Mouse (Mus musculus): Measurements from ENCODE around the gene 1700037C18Rik. TPM values are rescaled to one million over a fixed set of nuclear protein-coding genes. Genes with fewer than 3 reads are reported as not detected.

1700037C18Rik gene
- polyA plus RNA-seq (2014; fragmentation: Nextera tagmentation; extraction: Ambion mirVana): 9.6 and 10.0 TPM in 2 replicates

DNA sequence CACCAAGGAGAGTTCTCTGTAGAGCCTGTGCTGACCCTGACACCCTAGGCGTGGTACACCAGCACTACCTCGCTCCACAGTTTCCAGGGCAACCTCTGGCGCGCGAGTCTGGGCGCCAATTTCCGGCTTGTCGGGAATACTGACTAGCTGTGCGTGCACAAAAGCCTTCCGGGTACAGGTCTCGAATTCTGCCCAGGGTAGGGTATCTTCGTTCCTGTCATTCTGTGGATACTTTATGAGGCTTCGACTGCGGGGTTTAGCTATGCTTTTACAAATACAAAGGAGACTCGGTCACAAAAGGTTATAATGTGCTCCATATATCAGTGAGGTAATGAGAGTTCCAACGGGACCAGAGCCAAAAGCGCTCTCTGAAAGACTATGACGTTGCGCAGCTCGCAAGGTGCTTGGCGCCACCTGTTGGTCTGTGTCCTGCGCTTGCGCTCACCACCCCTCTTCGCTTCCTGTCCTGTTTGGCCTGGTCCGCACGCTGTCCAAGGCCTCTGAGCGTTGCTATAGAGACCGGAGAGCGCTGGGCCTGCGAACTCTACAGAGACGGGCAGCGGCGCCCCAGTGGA is at the start of gene 1700037C18Rik, which contains the start of gene Cluap1:
1700037C18Rik (minus strand) TSS at position 153 of the 575 bp plus-strand sequence.
Cluap1 (plus strand) TSS at position 265 of the 575 bp plus-strand sequence.
- peak; percentile 97 for ATAC-seq
- Histone ChIP-seq H3K4me2 (ENCODE audit: low read length) (peak within 1 kb of the TSS; percentile 90), H3K36me3 (ENCODE audit: control insufficient read depth, insufficient read depth, low read length) (peaks cover 41% of the 10 kb centered on the region), H3K4me1 (ENCODE audit: control insufficient read depth, insufficient read depth, low read length) (0 out of 2 replicates have a peak, but pooled peaks cover 6% of the 10 kb centered on the region), H3K9me3 (replicated peaks; ENCODE audit: control insufficient read depth, low read length) (no peaks in the 10 kb centered on the region), H3K27ac (ENCODE audit: low read depth, low read length) (peak within 1 kb of the TSS; percentile 68), H3K4me3 (ENCODE audit: low read depth, low read length) (peak within 1 kb of the TSS; percentile 62), H3K27me3 (replicated peaks; ENCODE audit: control insufficient read depth, insufficient read depth, low read length) (no peaks in the 10 kb centered on the region), H3K9ac (ENCODE audit: low read length) (peak within 1 kb of the TSS; percentile 74)
- DNase-seq (ENCODE audit: low spot score): peak; percentile 96
- under 1% methylated on average over 33 of the region's 33 CpGs for WGBS

DNA sequence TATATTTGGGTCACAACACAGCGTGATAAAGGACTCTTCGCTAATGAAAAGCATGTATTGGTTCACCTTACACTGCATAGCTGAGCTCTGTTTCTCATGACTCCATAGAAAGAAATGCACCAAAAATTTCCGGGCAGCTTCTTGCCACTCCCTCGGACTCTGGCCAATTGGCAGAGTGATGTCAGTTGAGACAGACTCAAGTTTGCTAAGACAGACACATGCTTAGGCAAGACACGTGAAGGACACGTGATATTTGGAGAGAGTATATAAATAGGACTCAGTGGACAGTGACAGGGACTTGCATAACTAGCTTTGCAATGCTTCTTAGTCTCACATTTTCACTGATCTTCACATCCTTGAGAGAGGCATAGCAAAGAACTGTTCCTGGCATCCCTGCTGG is 47.9 kb upstream of the 1700037C18Rik start:
- WGBS: 91% methylated on average over 6 of the region's 6 CpGs
- Histone ChIP-seq H3K27ac (ENCODE audit: low read depth, low read length) (no peak overlapping the region), H3K4me3 (ENCODE audit: low read depth, low read length) (no peak overlapping the region), H3K36me3 (ENCODE audit: control insufficient read depth, insufficient read depth, low read length) (no peaks in the 10 kb centered on the region), H3K9me3 (replicated peaks; ENCODE audit: control insufficient read depth, low read length) (no peaks in the 10 kb centered on the region), H3K27me3 (replicated peaks; ENCODE audit: control insufficient read depth, insufficient read depth, low read length) (no peaks in the 10 kb centered on the region), H3K9ac (ENCODE audit: low read length) (no peak overlapping the region), H3K4me2 (ENCODE audit: low read length) (no peak overlapping the region), H3K4me1 (ENCODE audit: control insufficient read depth, insufficient read depth, low read length) (no peaks in the 10 kb centered on the region)
- ATAC-seq (no peak), DNase-seq (ENCODE audit: low spot score) (no peak)

DNA sequence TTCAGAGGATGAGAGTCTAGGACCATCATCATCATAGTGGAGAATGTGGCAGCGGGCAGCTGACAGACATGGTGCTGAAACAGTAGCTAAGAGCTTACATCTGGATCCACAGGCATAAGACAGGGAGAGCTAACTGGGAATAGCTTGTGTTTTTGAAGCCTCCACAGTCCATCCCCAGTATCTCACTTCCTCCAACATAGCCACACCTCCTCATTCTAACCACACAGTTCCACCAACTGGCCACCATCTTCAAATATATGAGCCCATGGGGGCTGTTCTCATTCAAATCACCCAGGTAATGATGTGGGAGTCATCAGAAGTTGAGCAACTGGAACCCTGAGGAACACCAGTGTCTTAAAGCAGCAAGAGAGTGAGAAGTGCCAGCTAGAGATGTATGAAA is 42.7 kb upstream of the 1700037C18Rik start:
- H3K4me1 ChIP-seq (ENCODE audit: control insufficient read depth, insufficient read depth, low read length): no peaks in the 10 kb centered on the region
- ATAC-seq: no peak
- H3K4me2 ChIP-seq (ENCODE audit: low read length): no peak overlapping the region
- WGBS: 91% methylated on average over 1 of the region's 1 CpGs
- no peaks in the 10 kb centered on the region for H3K36me3 ChIP-seq (ENCODE audit: control insufficient read depth, insufficient read depth, low read length)
- H3K9me3 ChIP-seq (replicated peaks; ENCODE audit: control insufficient read depth, low read length): no peaks in the 10 kb centered on the region
- no peaks in the 10 kb centered on the region for H3K27me3 ChIP-seq (replicated peaks; ENCODE audit: control insufficient read depth, insufficient read depth, low read length)
- no peak overlapping the region for H3K4me3 ChIP-seq (ENCODE audit: low read depth, low read length)
- H3K27ac ChIP-seq (ENCODE audit: low read depth, low read length): no peak overlapping the region
- H3K9ac ChIP-seq (ENCODE audit: low read length): no peak overlapping the region
- no peak for DNase-seq (ENCODE audit: low spot score)

DNA sequence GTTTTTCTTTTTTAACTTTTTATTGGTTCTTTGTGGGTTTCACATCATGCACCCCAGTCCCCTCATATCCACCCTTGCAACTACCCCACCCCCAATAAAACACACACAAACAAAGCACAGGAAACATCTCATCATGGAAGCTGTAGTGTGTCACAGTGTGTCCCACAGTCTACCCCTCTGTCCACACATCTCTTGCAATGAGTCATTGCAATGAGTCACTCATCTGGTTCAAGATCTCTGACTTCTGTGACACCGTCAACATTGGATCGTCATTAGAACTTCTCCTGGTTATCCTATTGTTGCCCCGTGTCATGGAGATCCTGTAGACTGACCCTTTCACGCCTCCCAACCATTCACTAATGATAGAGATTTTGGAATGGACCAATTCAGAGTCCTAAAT is 26.2 kb upstream of the 1700037C18Rik start:
- 96% methylated on average over 4 of the region's 4 CpGs for WGBS
- H3K4me2 ChIP-seq (ENCODE audit: low read length): no peak overlapping the region
- ATAC-seq: no peak

DNA sequence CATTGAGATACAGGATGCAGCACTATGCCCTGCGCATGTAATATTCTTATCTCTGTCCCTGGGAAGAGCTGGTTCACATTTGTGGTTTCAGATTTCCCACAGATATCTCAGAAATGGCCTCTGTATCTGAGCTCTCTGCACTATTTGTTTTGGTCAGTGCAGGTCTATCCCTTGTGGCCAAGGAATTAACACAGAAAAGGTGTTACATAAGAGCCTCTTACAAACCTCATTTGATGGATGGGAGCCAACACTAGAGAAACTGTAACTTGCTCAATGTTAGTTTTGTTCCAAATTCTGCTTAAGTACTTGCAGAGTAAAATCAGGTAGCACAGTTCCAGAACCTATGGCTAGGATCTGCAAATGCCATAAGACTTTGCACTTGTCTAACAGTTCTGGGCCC is 25.6 kb upstream of the 1700037C18Rik start:
- Histone ChIP-seq H3K4me3 (ENCODE audit: low read depth, low read length) (no peak overlapping the region), H3K9ac (ENCODE audit: low read length) (no peak overlapping the region), H3K27me3 (replicated peaks; ENCODE audit: control insufficient read depth, insufficient read depth, low read length) (no peaks in the 10 kb centered on the region), H3K27ac (ENCODE audit: low read depth, low read length) (no peak overlapping the region), H3K9me3 (replicated peaks; ENCODE audit: control insufficient read depth, low read length) (no peaks in the 10 kb centered on the region), H3K4me1 (ENCODE audit: control insufficient read depth, insufficient read depth, low read length) (no peaks in the 10 kb centered on the region), H3K4me2 (ENCODE audit: low read length) (no peak overlapping the region), H3K36me3 (ENCODE audit: control insufficient read depth, insufficient read depth, low read length) (peaks cover 75% of the 10 kb centered on the region)
- DNase-seq (ENCODE audit: low spot score): no peak
- 100% methylated on average over 1 of the region's 1 CpGs for WGBS
- no peak for ATAC-seq

More for the DNA sequence above, 26.2 kb upstream of the 1700037C18Rik start:
- H3K4me3 ChIP-seq (ENCODE audit: low read depth, low read length): no peak overlapping the region
- no peaks in the 10 kb centered on the region for H3K27me3 ChIP-seq (replicated peaks; ENCODE audit: control insufficient read depth, insufficient read depth, low read length)
- H3K9me3 ChIP-seq (replicated peaks; ENCODE audit: control insufficient read depth, low read length): no peaks in the 10 kb centered on the region
- no peak for DNase-seq (ENCODE audit: low spot score)
- H3K9ac ChIP-seq (ENCODE audit: low read length): no peak overlapping the region
- no peak overlapping the region for H3K27ac ChIP-seq (ENCODE audit: low read depth, low read length)
- H3K4me1 ChIP-seq (ENCODE audit: control insufficient read depth, insufficient read depth, low read length): no peaks in the 10 kb centered on the region
- H3K36me3 ChIP-seq (ENCODE audit: control insufficient read depth, insufficient read depth, low read length): peaks cover 70% of the 10 kb centered on the region

DNA sequence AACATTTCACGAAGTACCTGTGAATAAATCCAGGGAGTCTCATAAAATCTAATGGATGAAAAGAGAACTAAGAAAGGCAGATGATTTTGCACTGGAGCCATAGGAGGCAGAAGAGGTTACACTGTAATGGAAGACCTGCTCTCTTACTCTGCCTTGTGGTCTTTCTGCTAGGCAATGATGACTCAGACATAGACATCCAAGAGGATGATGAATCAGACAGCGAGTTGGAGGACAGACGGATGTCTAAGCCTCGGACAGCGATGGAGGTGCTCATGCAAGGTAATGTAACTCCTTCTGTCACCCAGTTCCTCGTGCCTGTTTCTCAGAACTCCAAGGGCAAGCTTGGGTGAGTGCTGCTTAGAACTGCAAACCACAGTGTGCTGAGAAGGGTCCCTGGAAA is 25.0 kb upstream of the 1700037C18Rik start:
- H3K36me3 ChIP-seq (ENCODE audit: control insufficient read depth, insufficient read depth, low read length): peaks cover 72% of the 10 kb centered on the region
- H3K4me3 ChIP-seq (ENCODE audit: low read depth, low read length): no peak overlapping the region
- H3K4me1 ChIP-seq (ENCODE audit: control insufficient read depth, insufficient read depth, low read length): no peaks in the 10 kb centered on the region
- no peaks in the 10 kb centered on the region for H3K9me3 ChIP-seq (replicated peaks; ENCODE audit: control insufficient read depth, low read length)
- no peak overlapping the region for H3K4me2 ChIP-seq (ENCODE audit: low read length)
- 93% methylated on average over 6 of the region's 6 CpGs for WGBS
- no peak for ATAC-seq
- H3K27ac ChIP-seq (ENCODE audit: low read depth, low read length): no peak overlapping the region
- no peak overlapping the region for H3K9ac ChIP-seq (ENCODE audit: low read length)
- H3K27me3 ChIP-seq (replicated peaks; ENCODE audit: control insufficient read depth, insufficient read depth, low read length): no peaks in the 10 kb centered on the region
- no peak for DNase-seq (ENCODE audit: low spot score)

DNA sequence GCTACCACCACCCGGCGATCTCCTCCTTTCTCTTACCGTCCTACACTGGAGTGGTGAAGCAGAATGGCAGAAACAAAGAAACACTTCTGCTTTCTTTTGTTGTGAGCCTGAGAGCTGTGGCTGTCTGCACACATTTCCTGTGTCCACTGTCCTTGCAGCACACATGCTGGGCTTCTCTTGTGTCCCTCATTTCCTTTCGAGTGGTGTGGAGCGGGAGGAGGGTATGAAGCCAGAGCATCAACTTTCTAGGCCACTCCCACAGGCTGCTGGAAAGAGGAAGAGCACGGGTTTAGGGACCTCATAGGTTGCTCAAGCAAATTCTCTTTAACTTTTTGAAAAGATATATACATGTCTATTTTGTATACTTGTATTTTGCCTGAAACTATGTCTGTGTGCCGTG is 20.7 kb upstream of the 1700037C18Rik start:
- no peak overlapping the region for H3K4me3 ChIP-seq (ENCODE audit: low read depth, low read length)
- H3K9me3 ChIP-seq (replicated peaks; ENCODE audit: control insufficient read depth, low read length): no peaks in the 10 kb centered on the region
- DNase-seq (ENCODE audit: low spot score) (no peak), ATAC-seq (no peak)
- H3K4me1 ChIP-seq (ENCODE audit: control insufficient read depth, insufficient read depth, low read length): no peaks in the 10 kb centered on the region
- H3K27me3 ChIP-seq (replicated peaks; ENCODE audit: control insufficient read depth, insufficient read depth, low read length): no peaks in the 10 kb centered on the region
- no peak overlapping the region for H3K9ac ChIP-seq (ENCODE audit: low read length)
- no peak overlapping the region for H3K27ac ChIP-seq (ENCODE audit: low read depth, low read length)
- peaks cover 65% of the 10 kb centered on the region for H3K36me3 ChIP-seq (ENCODE audit: control insufficient read depth, insufficient read depth, low read length)
- whole genome bisulfite sequencing: 88% methylated on average over 7 of the region's 7 CpGs
- H3K4me2 ChIP-seq (ENCODE audit: low read length): no peak overlapping the region

DNA sequence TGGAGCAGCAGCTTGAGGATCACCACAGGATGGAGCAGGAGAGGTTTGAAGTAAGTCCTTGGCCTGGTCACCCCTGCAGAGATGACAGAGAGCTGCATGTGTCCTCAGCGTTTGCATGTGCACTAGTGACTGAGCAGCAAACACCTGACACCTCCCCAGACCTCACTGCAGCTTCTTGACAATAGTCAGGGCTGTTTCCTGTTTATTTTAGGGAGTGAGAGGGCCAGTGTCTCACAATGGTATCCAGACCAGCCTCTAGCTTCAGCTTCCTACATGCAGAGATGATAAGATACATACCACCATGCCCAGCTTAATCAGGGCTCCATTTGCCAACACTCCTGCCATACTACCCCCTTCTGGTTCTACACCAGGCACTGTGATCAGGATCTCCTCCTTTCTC is 20.1 kb upstream of the 1700037C18Rik start:
- DNase-seq (ENCODE audit: low spot score): no peak

DNA sequence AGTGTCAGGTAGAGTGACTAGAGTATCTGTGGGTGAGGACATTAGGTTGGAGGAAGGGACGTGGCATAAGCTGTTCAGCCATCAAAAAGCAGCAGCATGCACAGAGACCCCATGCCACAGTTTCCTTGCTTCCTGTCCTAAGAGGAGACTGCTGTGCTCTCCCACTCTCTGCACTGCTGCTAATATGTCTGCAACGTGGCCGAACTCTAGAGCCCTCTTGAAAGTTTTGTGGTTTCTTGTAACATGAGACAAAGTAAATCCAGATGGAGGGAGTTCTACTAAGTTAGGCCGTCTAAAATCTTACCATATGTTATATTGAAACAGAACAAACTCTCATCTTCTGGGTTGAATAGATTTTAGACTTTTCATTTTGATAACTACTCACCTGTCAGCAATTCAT is 15.5 kb upstream of the 1700037C18Rik start:
- no peak overlapping the region for H3K4me2 ChIP-seq (ENCODE audit: low read length)
- H3K27me3 ChIP-seq (replicated peaks; ENCODE audit: control insufficient read depth, insufficient read depth, low read length): no peaks in the 10 kb centered on the region
- no peak overlapping the region for H3K4me3 ChIP-seq (ENCODE audit: low read depth, low read length)
- H3K4me1 ChIP-seq (ENCODE audit: control insufficient read depth, insufficient read depth, low read length): no peaks in the 10 kb centered on the region
- no peak overlapping the region for H3K27ac ChIP-seq (ENCODE audit: low read depth, low read length)
- ATAC-seq (no peak), DNase-seq (ENCODE audit: low spot score) (no peak)
- H3K36me3 ChIP-seq (ENCODE audit: control insufficient read depth, insufficient read depth, low read length): peaks cover 70% of the 10 kb centered on the region
- no peak overlapping the region for H3K9ac ChIP-seq (ENCODE audit: low read length)
- 93% methylated on average over 4 of the region's 4 CpGs for WGBS
- H3K9me3 ChIP-seq (replicated peaks; ENCODE audit: control insufficient read depth, low read length): no peaks in the 10 kb centered on the region

More for the DNA sequence above, 20.1 kb upstream of the 1700037C18Rik start:
- Histone ChIP-seq H3K9me3 (replicated peaks; ENCODE audit: control insufficient read depth, low read length) (no peaks in the 10 kb centered on the region), H3K9ac (ENCODE audit: low read length) (no peak overlapping the region), H3K4me3 (ENCODE audit: low read depth, low read length) (no peak overlapping the region), H3K36me3 (ENCODE audit: control insufficient read depth, insufficient read depth, low read length) (peaks cover 65% of the 10 kb centered on the region), H3K27ac (ENCODE audit: low read depth, low read length) (no peak overlapping the region), H3K4me1 (ENCODE audit: control insufficient read depth, insufficient read depth, low read length) (no peaks in the 10 kb centered on the region), H3K27me3 (replicated peaks; ENCODE audit: control insufficient read depth, insufficient read depth, low read length) (no peaks in the 10 kb centered on the region), H3K4me2 (ENCODE audit: low read length) (no peak overlapping the region)
- 95% methylated on average over 1 of the region's 1 CpGs for WGBS
- no peak for ATAC-seq
